Mouse (Mus musculus): ENCODE data around the gene Pde4b.

Pde4b gene

GRCm38 (mm10) chr4:102605722-102606341 lies 518.5 kb downstream of the Pde4b start:
- no peak for DNase-seq (ENCODE audit: low read depth, low spot score)

GRCm38 (mm10) chr4:102606825-102607224 lies 519.5 kb downstream of the Pde4b start:
- DNase-seq (ENCODE audit: low read depth, low spot score) = no peak

- DNase-seq (ENCODE audit: low read depth, low spot score) = no peak
Measured at GRCm38 (mm10) chr4:102607744-102608416, 520.5 kb downstream of the Pde4b start.

GRCm38 (mm10) chr4:102612596-102612995 lies 525.3 kb downstream of the Pde4b start:
- no peak for DNase-seq (ENCODE audit: low read depth, low spot score)

GRCm38 (mm10) chr4:102617774-102618173 lies 530.4 kb downstream of the Pde4b start:
- no peak for DNase-seq (ENCODE audit: low read depth, low spot score)

- no peak for DNase-seq (ENCODE audit: low read depth, low spot score)
Measured at GRCm38 (mm10) chr4:102618609-102619008, 531.3 kb downstream of the Pde4b start.

GRCm38 (mm10) chr4:102620179-102620910 lies 533.0 kb downstream of the Pde4b start:
- DNase-seq (ENCODE audit: low read depth, low spot score) = no peak

- no peak for DNase-seq (ENCODE audit: low read depth, low spot score)
Measured at GRCm38 (mm10) chr4:102621120-102621519, 533.8 kb downstream of the Pde4b start.

GRCm38 (mm10) chr4:102622977-102623376 lies 535.6 kb downstream of the Pde4b start:
- DNase-seq (ENCODE audit: low read depth, low spot score) = no peak

- no peak for DNase-seq (ENCODE audit: low read depth, low spot score)
Measured at GRCm38 (mm10) chr4:102623789-102624611, 536.7 kb downstream of the Pde4b start.

- no peak for DNase-seq (ENCODE audit: low read depth, low spot score)
Measured at GRCm38 (mm10) chr4:102624937-102625336, 537.6 kb downstream of the Pde4b start.

GRCm38 (mm10) chr4:102627799-102628198 lies 540.5 kb downstream of the Pde4b start:
- no peak for DNase-seq (ENCODE audit: low read depth, low spot score)

GRCm38 (mm10) chr4:102629621-102630020 lies 542.3 kb downstream of the Pde4b start:
- no peak for DNase-seq (ENCODE audit: low read depth, low spot score)

- DNase-seq (ENCODE audit: low read depth, low spot score) = no peak
Measured at GRCm38 (mm10) chr4:102630261-102630660, 542.9 kb downstream of the Pde4b start.

- DNase-seq (ENCODE audit: low read depth, low spot score) = no peak
Measured at GRCm38 (mm10) chr4:102631624-102632023, 544.3 kb downstream of the Pde4b start.

GRCm38 (mm10) chr4:102633241-102633640 lies 545.9 kb downstream of the Pde4b start:
- no peak for DNase-seq (ENCODE audit: low read depth, low spot score)

GRCm38 (mm10) chr4:102635258-102635657 lies 547.9 kb downstream of the Pde4b start:
- no peak for DNase-seq (ENCODE audit: low read depth, low spot score)

- no peak for DNase-seq (ENCODE audit: low read depth, low spot score)
Measured at GRCm38 (mm10) chr4:102635944-102636343, 548.6 kb downstream of the Pde4b start.

- no peak for DNase-seq (ENCODE audit: low read depth, low spot score)
Measured at GRCm38 (mm10) chr4:102637348-102637910, 550.1 kb downstream of the Pde4b start.

- DNase-seq (ENCODE audit: low read depth, low spot score) = no peak
Measured at GRCm38 (mm10) chr4:102640942-102641341, 553.6 kb downstream of the Pde4b start.

GRCm38 (mm10) chr4:102644062-102644461 lies 556.7 kb downstream of the Pde4b start:
- DNase-seq (ENCODE audit: low read depth, low spot score) = no peak

All from retina, adult 2 months (tissue).